Mouse (Mus musculus): ENCODE measurements around the gene Foxa3. TPM values are rescaled to one million over a fixed set of nuclear protein-coding genes. Genes with fewer than 3 reads are reported as not detected.
A peak's percentile ranks its signal among the peaks of the same experiment; 100 is the strongest.

Foxa3 gene
- polyA plus RNA-seq, 1 experiment from 2014 or later: 3.8 TPM

DNA sequence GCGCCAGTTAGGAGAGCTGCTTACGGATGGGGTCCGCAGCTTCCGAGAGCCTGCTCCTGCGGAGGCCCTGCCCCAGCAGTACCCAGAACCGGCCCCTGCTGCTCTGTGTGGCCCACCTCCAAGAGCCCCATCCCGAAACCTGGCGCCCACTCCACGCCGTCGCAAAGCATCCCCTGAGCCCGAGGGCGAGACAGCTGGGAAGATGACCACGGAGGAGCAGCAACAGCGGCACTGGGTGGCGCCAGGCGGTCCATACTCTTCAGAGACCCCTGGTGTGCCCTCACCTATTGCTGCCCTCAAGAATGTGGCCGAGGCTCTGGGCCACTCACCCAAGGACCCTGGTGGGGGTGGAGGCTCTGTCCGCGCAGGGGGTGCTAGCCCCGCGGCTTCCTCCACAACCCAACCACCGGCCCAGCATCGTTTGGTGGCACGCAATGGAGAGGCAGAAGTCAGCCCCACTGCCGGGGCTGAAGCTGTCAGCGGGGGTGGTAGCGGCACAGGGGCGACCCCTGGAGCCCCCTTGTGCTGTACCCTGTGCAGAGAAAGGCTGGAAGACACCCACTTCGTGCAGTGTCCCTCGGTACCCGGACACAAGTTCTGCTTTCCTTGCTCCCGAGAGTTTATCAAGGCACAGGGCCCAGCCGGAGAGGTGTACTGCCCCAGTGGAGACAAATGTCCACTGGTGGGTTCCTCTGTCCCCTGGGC lies 17.8 kb downstream of the Foxa3 start:
- H3K4me1 ChIP-seq: peaks cover 56% of the 10 kb centered on the region
- no peaks in the 10 kb centered on the region for H3K27me3 ChIP-seq
- H3K4me2 ChIP-seq: peak overlapping the region; percentile 97
- H3K9me3 ChIP-seq: no peaks in the 10 kb centered on the region
- peaks cover 28% of the 10 kb centered on the region for H3K36me3 ChIP-seq
- WGBS: 78% methylated on average over 34 of the region's 34 CpGs
- no peak for ATAC-seq (ENCODE audit: insufficient number of reproducible peaks, low FRiP score, low TSS enrichment, low read depth)
- H3K9ac ChIP-seq: no peak overlapping the region; the same call in 1 of the 2 replicates
- peak overlapping the region; percentile 43; the same call in 1 of the 2 replicates for H3K27ac ChIP-seq
- H3K4me3 ChIP-seq: peak overlapping the region; percentile 82

DNA sequence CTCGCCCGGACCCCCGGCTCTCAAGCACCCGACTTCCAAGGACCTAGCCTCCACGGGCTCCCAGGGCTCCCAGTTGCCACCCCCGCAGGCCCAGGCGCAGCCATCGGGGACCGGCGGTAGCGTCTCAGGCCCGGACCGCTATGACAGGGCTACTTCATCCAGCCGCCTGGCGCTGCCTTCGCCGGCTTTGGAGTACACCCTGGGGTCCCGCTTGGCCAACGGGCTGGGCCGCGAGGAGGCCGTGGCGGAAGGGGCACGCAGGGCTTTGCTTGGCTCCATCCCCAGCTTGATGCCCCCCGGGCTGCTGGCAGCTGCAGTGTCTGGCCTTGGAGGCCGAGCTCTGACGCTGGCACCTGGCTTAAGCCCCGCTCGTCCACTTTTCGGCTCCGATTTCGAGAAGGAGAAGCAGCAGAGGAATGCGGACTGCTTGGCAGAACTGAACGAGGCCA lies 18.7 kb downstream of the Foxa3 start:
- no peaks in the 10 kb centered on the region for H3K9me3 ChIP-seq
- H3K4me3 ChIP-seq: peak overlapping the region; percentile 82
- H3K27ac ChIP-seq: peak overlapping the region; percentile 98
- peak overlapping the region; percentile 97 for H3K4me2 ChIP-seq
- no peak for ATAC-seq (ENCODE audit: insufficient number of reproducible peaks, low FRiP score, low TSS enrichment, low read depth)
- peak overlapping the region; percentile 91 for H3K9ac ChIP-seq
- peaks cover 28% of the 10 kb centered on the region for H3K36me3 ChIP-seq
- peaks cover 61% of the 10 kb centered on the region for H3K4me1 ChIP-seq
- no peaks in the 10 kb centered on the region for H3K27me3 ChIP-seq
- WGBS: 5% methylated on average over 34 of the region's 34 CpGs

DNA sequence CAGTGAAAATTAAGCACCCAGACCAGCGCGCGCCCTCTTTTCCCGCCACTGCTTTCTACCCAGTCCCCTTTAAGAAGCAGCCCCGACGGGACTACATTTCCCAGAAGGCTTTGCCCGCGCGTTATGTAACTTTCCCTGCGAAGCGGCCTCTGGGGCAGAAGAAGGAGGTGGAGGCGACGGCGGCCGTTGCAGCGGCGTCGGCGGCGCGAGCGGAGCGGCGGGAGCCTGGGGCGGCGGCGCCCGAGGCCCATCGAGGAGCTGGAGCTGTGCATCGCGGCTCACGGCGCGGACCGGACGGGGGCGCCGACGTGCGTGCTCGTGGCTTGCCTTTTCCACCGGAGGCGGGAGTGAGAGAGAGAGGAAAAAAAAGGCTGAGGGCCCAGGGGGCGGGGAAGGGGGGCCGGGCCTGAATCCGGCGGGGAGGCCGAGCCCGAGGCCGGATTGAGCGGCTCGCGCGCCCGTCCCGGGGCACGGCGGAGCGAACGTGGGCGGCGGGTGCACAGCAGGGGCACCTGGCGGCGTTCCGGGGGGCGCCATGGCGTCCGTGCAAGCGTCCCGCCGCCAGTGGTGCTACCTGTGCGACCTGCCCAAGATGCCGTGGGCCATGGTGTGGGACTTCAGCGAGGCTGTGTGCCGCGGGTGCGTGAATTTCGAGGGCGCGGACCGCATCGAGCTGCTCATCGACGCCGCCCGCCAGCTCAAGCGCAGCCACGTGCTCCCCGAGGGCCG lies 19.3 kb downstream of the Foxa3 start, which contains the start of gene Irf2bp1:
Irf2bp1 (plus strand) TSS at position 143 of the 729 bp plus-strand sequence.
- peak; percentile 68 for ATAC-seq (ENCODE audit: insufficient number of reproducible peaks, low FRiP score, low TSS enrichment, low read depth)
- Histone ChIP-seq H3K9ac (peak within 1 kb of the TSS; percentile 91), H3K27ac (peak within 1 kb of the TSS; percentile 98), H3K4me1 (peaks cover 61% of the 10 kb centered on the region), H3K36me3 (peaks cover 28% of the 10 kb centered on the region), H3K9me3 (no peaks in the 10 kb centered on the region), H3K4me3 (peak within 1 kb of the TSS; percentile 82), H3K4me2 (peak within 1 kb of the TSS; percentile 97), H3K27me3 (no peaks in the 10 kb centered on the region)
- WGBS: under 1% methylated on average over 79 of the region's 90 CpGs

DNA sequence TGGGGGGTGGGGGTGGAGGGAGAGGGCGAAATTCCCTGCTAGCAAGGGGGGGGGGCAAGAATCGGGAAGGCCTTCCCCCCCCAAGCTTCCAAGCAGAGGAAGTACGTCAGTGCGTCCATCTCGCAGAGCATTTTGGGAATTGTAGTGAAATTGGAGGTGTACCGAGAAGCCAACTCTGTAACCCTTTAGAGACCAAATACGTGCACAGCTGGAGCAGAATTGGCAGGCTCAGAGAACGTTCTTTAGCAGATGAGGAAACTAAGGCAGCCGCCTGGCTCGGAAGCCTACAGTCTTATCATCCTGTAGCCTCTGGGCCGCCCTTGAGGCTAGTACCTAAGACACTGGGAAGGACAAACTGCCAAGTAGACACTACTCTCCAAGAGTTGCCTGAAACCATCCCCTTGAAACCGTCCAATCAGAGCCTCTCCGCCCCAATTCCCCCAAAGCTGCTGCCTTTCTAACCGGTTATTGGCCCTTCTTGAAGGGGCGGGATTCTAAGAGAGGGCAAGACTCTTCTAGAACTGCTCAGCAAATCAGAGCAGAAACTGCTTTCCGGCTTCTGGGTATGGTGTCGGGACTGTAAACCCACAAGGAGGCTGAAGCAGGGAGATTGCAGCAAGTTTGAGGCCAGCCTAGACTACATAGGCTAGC lies 20.4 kb downstream of the Foxa3 start:
- Histone ChIP-seq H3K9ac (peak overlapping the region; percentile 42; the same call in 1 of the 2 replicates), H3K27me3 (no peaks in the 10 kb centered on the region), H3K4me1 (peaks cover 60% of the 10 kb centered on the region), H3K9me3 (no peaks in the 10 kb centered on the region), H3K36me3 (peaks cover 27% of the 10 kb centered on the region), H3K4me2 (peak overlapping the region; percentile 59), H3K27ac (peak overlapping the region; percentile 85), H3K4me3 (peak overlapping the region; percentile 40)
- ATAC-seq (ENCODE audit: insufficient number of reproducible peaks, low FRiP score, low TSS enrichment, low read depth): peak; percentile 64
- 3% methylated on average over 17 of the region's 17 CpGs for WGBS

DNA sequence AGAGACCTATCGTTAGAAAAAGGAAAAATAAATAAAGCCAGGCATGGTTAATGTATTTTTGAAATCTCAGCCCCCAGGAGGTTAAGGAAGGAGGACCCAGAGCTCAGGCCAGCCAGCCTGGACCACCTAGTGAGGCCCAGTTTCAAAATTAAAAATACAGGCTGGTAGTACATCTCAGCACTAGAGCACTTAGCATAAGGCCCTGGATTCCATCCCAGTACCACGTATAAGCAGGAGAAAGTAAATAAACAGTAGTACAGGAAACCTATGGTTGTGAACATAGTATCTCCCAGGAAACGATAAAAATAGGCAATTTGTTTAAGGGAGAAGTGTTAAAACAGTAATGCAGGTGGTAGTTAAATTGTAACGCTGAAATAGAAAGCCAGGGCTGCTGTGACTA lies 21.2 kb downstream of the Foxa3 start:
- Histone ChIP-seq H3K36me3 (peaks cover 24% of the 10 kb centered on the region), H3K4me1 (peaks cover 51% of the 10 kb centered on the region), H3K4me2 (peak overlapping the region; percentile 59), H3K27ac (peak overlapping the region; percentile 85), H3K4me3 (peak overlapping the region; percentile 40), H3K9ac (0 out of 2 replicates have a peak overlapping the region, but pooled peaks have one; percentile 42), H3K9me3 (no peaks in the 10 kb centered on the region), H3K27me3 (no peaks in the 10 kb centered on the region)
- 23% methylated on average over 4 of the region's 4 CpGs for WGBS
- ATAC-seq (ENCODE audit: insufficient number of reproducible peaks, low FRiP score, low TSS enrichment, low read depth): no peak

DNA sequence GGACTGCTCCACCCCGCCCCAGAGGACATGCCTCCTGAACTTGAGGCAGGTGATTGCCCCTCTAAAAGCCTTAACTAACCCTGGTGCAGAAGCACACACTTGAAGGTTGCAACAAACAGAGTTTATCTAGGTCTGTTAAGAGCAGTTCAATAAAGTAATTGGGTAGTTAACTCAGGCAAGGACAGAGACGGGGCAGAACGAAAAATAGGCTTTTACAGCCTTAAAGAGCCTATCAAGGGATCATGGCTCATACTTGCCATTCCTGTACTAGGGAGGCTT lies 21.6 kb downstream of the Foxa3 start:
- Histone ChIP-seq H3K9me3 (no peaks in the 10 kb centered on the region), H3K4me1 (peaks cover 48% of the 10 kb centered on the region), H3K4me2 (no peak overlapping the region), H3K27ac (peak overlapping the region; percentile 85; the same call in 1 of the 2 replicates), H3K27me3 (no peaks in the 10 kb centered on the region), H3K36me3 (peaks cover 20% of the 10 kb centered on the region), H3K4me3 (no peak overlapping the region), H3K9ac (no peak overlapping the region)
- no peak for ATAC-seq (ENCODE audit: insufficient number of reproducible peaks, low FRiP score, low TSS enrichment, low read depth)
- WGBS: 50% methylated on average over 3 of the region's 3 CpGs

DNA sequence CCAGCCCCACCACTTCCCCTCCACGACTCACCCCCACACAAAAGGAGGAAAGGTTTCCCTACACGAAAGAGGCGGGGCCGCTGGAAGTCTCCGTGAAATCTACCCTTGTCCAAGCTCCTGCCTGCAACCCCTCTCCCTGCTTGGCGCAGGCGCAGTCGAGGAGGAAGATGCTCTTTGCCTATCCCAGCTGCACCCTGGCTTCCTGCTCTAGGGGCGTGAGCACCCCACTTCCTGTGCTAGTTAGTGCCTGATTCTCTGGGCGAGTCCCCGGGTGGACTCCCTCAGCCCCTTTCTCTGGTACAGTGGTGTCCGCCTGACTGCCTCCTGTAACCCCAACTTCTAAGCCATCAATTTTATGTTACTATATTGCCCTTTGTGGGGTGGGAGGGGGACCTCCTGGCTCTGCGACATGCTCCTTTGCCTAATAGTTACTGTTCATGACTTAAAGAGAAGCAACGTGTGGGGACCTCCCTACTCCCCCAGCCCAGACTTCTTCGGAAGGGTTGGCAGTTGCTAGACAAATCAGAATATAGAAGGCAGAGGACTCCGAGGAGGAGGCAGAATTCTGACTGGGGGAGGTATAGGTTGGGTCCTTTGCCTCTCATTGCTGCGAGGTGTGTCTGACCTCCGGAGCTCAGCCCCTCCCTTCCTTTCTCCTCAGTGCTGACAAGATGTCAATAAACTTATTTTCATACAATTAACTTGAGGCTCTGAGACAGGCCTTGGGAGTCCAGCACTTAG lies 22.1 kb downstream of the Foxa3 start:
- peak overlapping the region; percentile 85; the same call in 1 of the 2 replicates for H3K27ac ChIP-seq
- no peaks in the 10 kb centered on the region for H3K27me3 ChIP-seq

DNA sequence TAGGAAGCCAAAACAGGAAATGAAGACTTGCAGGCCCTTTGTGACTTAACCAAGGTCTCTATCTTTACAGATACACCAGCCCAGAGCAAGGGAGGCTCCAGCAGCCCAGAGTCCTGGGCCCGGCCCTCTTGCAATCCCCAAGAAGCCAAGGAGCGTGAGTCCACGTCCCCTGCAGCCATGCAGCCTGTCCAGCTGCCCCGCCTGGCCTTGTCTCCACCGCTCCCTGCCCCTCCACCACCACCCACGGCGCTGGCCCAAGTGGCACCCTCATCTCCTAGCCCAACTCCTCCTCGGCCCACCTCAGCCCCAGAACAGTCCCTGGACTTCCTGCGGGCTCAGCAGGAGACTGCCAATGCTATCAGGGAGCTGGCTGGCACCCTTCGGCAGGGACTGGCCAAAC lies 22.9 kb downstream of the Foxa3 start:
- H3K4me1 ChIP-seq: peaks cover 35% of the 10 kb centered on the region
- WGBS: 56% methylated on average over 10 of the region's 10 CpGs
- H3K4me2 ChIP-seq: peak overlapping the region; percentile 42
- H3K4me3 ChIP-seq: peak overlapping the region; percentile 29
- peaks cover 10% of the 10 kb centered on the region for H3K36me3 ChIP-seq
- no peaks in the 10 kb centered on the region for H3K27me3 ChIP-seq
- ATAC-seq (ENCODE audit: insufficient number of reproducible peaks, low FRiP score, low TSS enrichment, low read depth): no peak
- no peak overlapping the region for H3K9ac ChIP-seq
- H3K27ac ChIP-seq: 0 out of 2 replicates have a peak overlapping the region, but pooled peaks have one; percentile 51
- H3K9me3 ChIP-seq: no peaks in the 10 kb centered on the region

More for the DNA sequence above, 22.1 kb downstream of the Foxa3 start:
- 34% methylated on average over 18 of the region's 18 CpGs for WGBS
- Histone ChIP-seq H3K36me3 (peaks cover 18% of the 10 kb centered on the region), H3K9me3 (no peaks in the 10 kb centered on the region), H3K9ac (no peak overlapping the region), H3K4me1 (peaks cover 43% of the 10 kb centered on the region), H3K4me3 (peak overlapping the region; percentile 29), H3K4me2 (peak overlapping the region; percentile 42)
- no peak for ATAC-seq (ENCODE audit: insufficient number of reproducible peaks, low FRiP score, low TSS enrichment, low read depth)

DNA sequence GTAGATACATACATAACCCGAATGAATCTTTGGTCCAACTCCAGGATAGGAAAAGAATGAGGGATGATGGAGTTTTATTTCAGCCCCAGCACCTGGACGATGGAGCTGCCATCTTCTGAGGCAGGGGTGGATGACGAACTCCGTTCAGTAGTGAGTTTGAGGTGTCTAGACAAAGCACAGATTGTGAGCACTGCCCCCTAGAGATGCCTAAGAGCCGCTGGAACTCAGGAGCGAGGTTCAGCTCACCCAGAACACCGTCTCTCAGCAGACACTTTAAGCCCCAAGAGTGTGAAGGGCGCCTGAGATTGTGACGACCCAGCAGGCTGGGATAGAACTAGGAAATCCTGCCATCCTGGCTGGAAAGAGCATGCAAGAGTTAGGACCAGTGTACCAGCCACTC lies 24.5 kb downstream of the Foxa3 start:
- H3K4me2 ChIP-seq: no peak overlapping the region
- no peaks in the 10 kb centered on the region for H3K9me3 ChIP-seq
- 40% methylated on average over 9 of the region's 9 CpGs for WGBS
- no peak for ATAC-seq (ENCODE audit: insufficient number of reproducible peaks, low FRiP score, low TSS enrichment, low read depth)
- no peak overlapping the region for H3K9ac ChIP-seq
- no peaks in the 10 kb centered on the region for H3K27me3 ChIP-seq
- H3K4me3 ChIP-seq: no peak overlapping the region
- H3K4me1 ChIP-seq: peaks cover 30% of the 10 kb centered on the region
- H3K27ac ChIP-seq: no peak overlapping the region
- H3K36me3 ChIP-seq: 0 out of 2 replicates have a peak, but pooled peaks cover 5% of the 10 kb centered on the region

DNA sequence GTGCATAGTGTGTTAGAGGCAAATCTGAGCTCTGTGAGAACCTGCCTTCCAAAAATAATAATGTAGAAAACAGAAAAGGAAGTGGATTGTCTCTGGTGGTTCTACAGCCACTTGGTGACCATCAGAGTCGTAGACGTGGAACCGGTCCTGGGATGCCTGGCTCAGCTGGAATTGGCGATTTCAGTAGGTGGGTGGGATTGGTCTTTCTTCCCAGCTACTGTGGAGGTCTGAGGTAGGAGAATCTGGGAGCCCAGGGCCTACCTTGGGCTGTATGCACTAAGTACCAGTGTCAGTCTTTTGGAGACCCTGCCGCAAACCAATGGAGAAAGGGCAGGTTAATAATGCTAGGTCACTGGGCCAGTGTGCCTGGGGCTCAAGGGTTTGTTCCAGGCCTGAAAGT lies 30.3 kb downstream of the Foxa3 start:
- Histone ChIP-seq H3K27ac (no peak overlapping the region), H3K4me3 (peak overlapping the region; percentile 59), H3K36me3 (0 out of 2 replicates have a peak, but pooled peaks cover 5% of the 10 kb centered on the region), H3K4me1 (peaks cover 36% of the 10 kb centered on the region), H3K4me2 (peak overlapping the region; percentile 89), H3K9me3 (no peaks in the 10 kb centered on the region), H3K27me3 (peaks cover 15% of the 10 kb centered on the region), H3K9ac (no peak overlapping the region)
- ATAC-seq (ENCODE audit: insufficient number of reproducible peaks, low FRiP score, low TSS enrichment, low read depth): no peak
- WGBS: 85% methylated on average over 5 of the region's 5 CpGs

DNA sequence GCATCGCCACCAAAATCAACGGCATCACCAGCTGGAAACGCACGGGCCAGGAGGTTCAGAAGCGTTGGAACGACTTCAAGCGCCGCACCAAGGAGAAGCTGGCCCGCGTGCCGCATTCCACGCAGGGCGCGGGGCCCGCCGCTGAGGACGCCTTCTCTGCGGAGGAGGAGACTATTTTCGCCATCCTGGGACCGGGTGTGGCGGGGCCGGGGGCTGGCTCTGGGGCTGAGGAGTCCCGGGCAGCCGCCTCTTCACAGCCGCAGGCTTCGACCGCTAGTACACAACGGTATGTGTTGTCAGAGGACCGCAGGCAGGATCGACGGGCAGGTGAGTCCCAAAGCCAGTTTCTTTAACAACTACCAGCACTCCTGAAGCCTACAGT lies 31.1 kb downstream of the Foxa3 start:
- H3K27me3 ChIP-seq: peaks cover 15% of the 10 kb centered on the region
- H3K9me3 ChIP-seq: no peaks in the 10 kb centered on the region
- under 1% methylated on average over 22 of the region's 31 CpGs for WGBS
- peak overlapping the region; percentile 59 for H3K4me3 ChIP-seq
- ATAC-seq (ENCODE audit: insufficient number of reproducible peaks, low FRiP score, low TSS enrichment, low read depth): no peak
- H3K9ac ChIP-seq: peak overlapping the region; percentile 47
- H3K27ac ChIP-seq: no peak overlapping the region
- H3K4me2 ChIP-seq: peak overlapping the region; percentile 89
- H3K36me3 ChIP-seq: 0 out of 2 replicates have a peak, but pooled peaks cover 1% of the 10 kb centered on the region
- H3K4me1 ChIP-seq: peaks cover 36% of the 10 kb centered on the region

All from limb, embryonic 15.5 days (tissue).